Mouse (Mus musculus) kidney, adult 2 months (tissue): ENCODE data around the gene Ywhah.

Experiments used
- CTCF ChIP-seq: fragments of 200-500 bp; conservative IDR thresholded peaks from 2 replicates; pipeline ENCODE4 v1.5.1; 2011; ENCODE audit warnings: low read depth, mild to moderate bottlenecking, control low read depth, low read length, moderate library complexity, mixed read lengths; ENCODE audit not compliant: insufficient read depth, insufficient read length
- POLR2A ChIP-seq: fragments of 200-500 bp; IDR thresholded peaks from one replicate; pipeline ENCODE4 v1.6.1; 2011; ENCODE audit warnings: low read depth, low read length, control low read depth

- TF ChIP-seq CTCF (no peak), POLR2A (no peak)
Observed at GRCm38 (mm10) chr5:33052849-33053582, 34.4 kb downstream of the Ywhah start.
